Mouse (Mus musculus) kidney, embryonic 15.5 days (tissue): ENCODE data around the gene Dcaf8. TPM values are rescaled to one million over a fixed set of nuclear protein-coding genes. Genes with fewer than 3 reads are reported as not detected.

Experiments
- ATAC-seq: fragments of 200-750 bp; cut with Nextera tagmentation; replicated peaks from 2 replicates; pipeline ENCODE4 v1.8.0; 2017; ENCODE audit warnings: moderate TSS enrichment; ENCODE audit not compliant: low FRiP score
- H3K27ac ChIP-seq: fragments of 300-500 bp; sonication (generic); 2 replicates; pipeline ENCODE4 v1.5.1; 2015; ENCODE audit warnings: mild to moderate bottlenecking, inconsistent platforms
- H3K27me3 ChIP-seq: fragments of 300-500 bp; sonication (generic); 2 replicates; pipeline ENCODE4 v1.6.1; 2015; ENCODE audit warnings: inconsistent platforms
- H3K36me3 ChIP-seq: fragments of 300-500 bp; sonication (generic); 2 replicates; pipeline ENCODE4 v1.6.1; 2015; ENCODE audit warnings: inconsistent platforms
- H3K4me1 ChIP-seq: fragments of 300-500 bp; sonication (generic); 2 replicates; pipeline ENCODE4 v1.6.1; 2015; ENCODE audit warnings: inconsistent platforms
- H3K4me2 ChIP-seq: fragments of 300-500 bp; sonication (generic); 2 replicates; pipeline ENCODE4 v1.6.1; 2015; ENCODE audit warnings: moderate library complexity, mild to moderate bottlenecking, inconsistent platforms
- H3K4me3 ChIP-seq: fragments of 300-500 bp; sonication (generic); replicated peaks from 2 replicates; pipeline ENCODE4 v1.5.1; 2015; ENCODE audit warnings: mild to moderate bottlenecking, inconsistent platforms
- H3K9ac ChIP-seq: fragments of 300-500 bp; sonication (generic); 2 replicates; pipeline ENCODE4 v1.6.1; 2015; ENCODE audit warnings: mild to moderate bottlenecking, inconsistent platforms
- H3K9me3 ChIP-seq: fragments of 300-500 bp; sonication (generic); replicated peaks from 2 replicates; pipeline ENCODE4 v1.6.1; 2016; ENCODE audit warnings: inconsistent platforms
- WGBS: fragments of 180-500 bp; shearing (Covaris S2); methylation state at CpG from one replicate; pipeline ENCODE4 v1.1.7; 2015; ENCODE audit warnings: mixed read lengths; 5-methylcytosine and 5-hydroxymethylcytosine counted together
- polyA plus RNA-seq: library from polyadenylated mRNA; unstranded; fragments of >200 nt; fragmentation: Nextera tagmentation; extraction: Ambion mirVana; gene quantifications from 2 replicates; pipeline ENCODE4 v1.2.1, GENCODE M21; 2015

The Dcaf8 gene
- polyA plus RNA-seq, 1 experiment from 2014 or later, result 132 TPM

GRCm38 (mm10) chr1:172179102-172179501 is 31.2 kb downstream of the Dcaf8 start:
- 0 out of 2 replicates have a peak, but pooled peaks cover 4% of the 10 kb centered on the region for H3K4me1 ChIP-seq
- H3K4me3 ChIP-seq, result no peak overlapping the region
- no peak overlapping the region for H3K9ac ChIP-seq
- H3K27ac ChIP-seq, result no peak overlapping the region
- ATAC-seq, result no peak
- H3K4me2 ChIP-seq, result no peak overlapping the region
- no peaks in the 10 kb centered on the region for H3K9me3 ChIP-seq
- WGBS, result 50% methylated on average over 7 of the region's 7 CpGs
- H3K36me3 ChIP-seq, result peaks cover 83% of the 10 kb centered on the region
- no peaks in the 10 kb centered on the region for H3K27me3 ChIP-seq

- Histone ChIP-seq H3K27me3 (no peaks in the 10 kb centered on the region), H3K27ac (0 out of 2 replicates have a peak overlapping the region, but pooled peaks have one; percentile 5)
- 36% methylated on average over 4 of the region's 4 CpGs for WGBS
Observed at GRCm38 (mm10) chr1:172180881-172181280, 33.0 kb downstream of the Dcaf8 start.

GRCm38 (mm10) chr1:172181777-172182176 is 33.9 kb downstream of the Dcaf8 start:
- H3K4me1 ChIP-seq, result 0 out of 2 replicates have a peak, but pooled peaks cover 4% of the 10 kb centered on the region
- H3K4me3 ChIP-seq, result no peak overlapping the region
- no peak overlapping the region for H3K9ac ChIP-seq
- no peak for ATAC-seq
- H3K36me3 ChIP-seq, result peaks cover 84% of the 10 kb centered on the region
- no peak overlapping the region for H3K27ac ChIP-seq
- no peak overlapping the region for H3K4me2 ChIP-seq
- 91% methylated on average over 3 of the region's 3 CpGs for WGBS
- no peaks in the 10 kb centered on the region for H3K9me3 ChIP-seq
- no peaks in the 10 kb centered on the region for H3K27me3 ChIP-seq

More at GRCm38 (mm10) chr1:172180881-172181280, 33.0 kb downstream of the Dcaf8 start:
- Histone ChIP-seq H3K36me3 (peaks cover 82% of the 10 kb centered on the region), H3K9ac (no peak overlapping the region), H3K4me3 (no peak overlapping the region), H3K9me3 (no peaks in the 10 kb centered on the region), H3K4me2 (no peak overlapping the region), H3K4me1 (0 out of 2 replicates have a peak, but pooled peaks cover 4% of the 10 kb centered on the region)
- ATAC-seq, result no peak

DNA sequence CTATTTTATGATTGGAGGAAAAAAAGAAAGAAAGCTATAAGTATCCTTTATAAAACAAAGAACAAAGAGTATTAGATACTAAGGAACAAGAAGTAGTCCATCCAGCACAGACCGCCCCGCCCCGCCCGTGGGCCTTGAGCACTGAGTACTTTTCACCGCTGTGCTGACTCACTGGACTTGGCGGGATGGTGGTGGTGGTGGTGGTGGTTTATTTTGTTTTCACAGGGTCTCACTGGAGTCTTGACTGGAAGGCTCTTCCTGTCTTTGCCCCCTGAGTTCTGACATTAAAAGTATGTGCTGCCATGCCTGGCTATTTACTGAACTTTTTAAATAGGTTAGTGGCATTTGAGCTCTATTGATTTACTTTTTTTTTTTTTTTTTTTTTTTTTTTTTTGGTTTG is 35.2 kb downstream of the Dcaf8 start:
- WGBS, result 99% methylated on average over 6 of the region's 6 CpGs
- no peak for ATAC-seq

DNA sequence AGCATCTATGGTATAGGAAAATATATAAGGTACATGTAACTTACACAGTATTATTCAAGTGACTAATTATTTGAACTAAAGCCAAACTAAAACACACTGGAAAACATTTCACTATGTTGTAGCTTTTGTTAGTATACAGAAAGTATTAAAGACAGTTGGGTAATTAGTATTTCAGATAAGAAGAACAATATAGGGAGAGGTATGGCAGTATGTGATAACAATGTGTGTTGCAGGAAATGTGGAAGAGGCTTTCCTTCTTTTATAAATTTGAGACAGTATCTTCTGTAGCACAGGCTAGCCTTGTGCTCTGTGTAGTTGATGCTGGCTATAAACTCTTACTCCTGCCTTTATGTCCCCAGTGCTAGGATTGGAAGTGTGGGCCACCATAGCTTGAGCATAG is 36.0 kb downstream of the Dcaf8 start:
- no peak for ATAC-seq
- no peaks in the 10 kb centered on the region for H3K27me3 ChIP-seq
- H3K4me3 ChIP-seq, result no peak overlapping the region
- no peaks in the 10 kb centered on the region for H3K9me3 ChIP-seq
- H3K4me2 ChIP-seq, result no peak overlapping the region
- H3K36me3 ChIP-seq, result peaks cover 86% of the 10 kb centered on the region
- 0 out of 2 replicates have a peak, but pooled peaks cover 4% of the 10 kb centered on the region for H3K4me1 ChIP-seq
- H3K9ac ChIP-seq, result no peak overlapping the region
- no peak overlapping the region for H3K27ac ChIP-seq

More for the DNA sequence above, 35.2 kb downstream of the Dcaf8 start:
- H3K27ac ChIP-seq, result no peak overlapping the region
- no peak overlapping the region for H3K4me2 ChIP-seq
- H3K36me3 ChIP-seq, result peaks cover 86% of the 10 kb centered on the region
- no peaks in the 10 kb centered on the region for H3K9me3 ChIP-seq
- H3K9ac ChIP-seq, result no peak overlapping the region
- no peak overlapping the region for H3K4me3 ChIP-seq
- H3K4me1 ChIP-seq, result 0 out of 2 replicates have a peak, but pooled peaks cover 4% of the 10 kb centered on the region
- H3K27me3 ChIP-seq, result no peaks in the 10 kb centered on the region

DNA sequence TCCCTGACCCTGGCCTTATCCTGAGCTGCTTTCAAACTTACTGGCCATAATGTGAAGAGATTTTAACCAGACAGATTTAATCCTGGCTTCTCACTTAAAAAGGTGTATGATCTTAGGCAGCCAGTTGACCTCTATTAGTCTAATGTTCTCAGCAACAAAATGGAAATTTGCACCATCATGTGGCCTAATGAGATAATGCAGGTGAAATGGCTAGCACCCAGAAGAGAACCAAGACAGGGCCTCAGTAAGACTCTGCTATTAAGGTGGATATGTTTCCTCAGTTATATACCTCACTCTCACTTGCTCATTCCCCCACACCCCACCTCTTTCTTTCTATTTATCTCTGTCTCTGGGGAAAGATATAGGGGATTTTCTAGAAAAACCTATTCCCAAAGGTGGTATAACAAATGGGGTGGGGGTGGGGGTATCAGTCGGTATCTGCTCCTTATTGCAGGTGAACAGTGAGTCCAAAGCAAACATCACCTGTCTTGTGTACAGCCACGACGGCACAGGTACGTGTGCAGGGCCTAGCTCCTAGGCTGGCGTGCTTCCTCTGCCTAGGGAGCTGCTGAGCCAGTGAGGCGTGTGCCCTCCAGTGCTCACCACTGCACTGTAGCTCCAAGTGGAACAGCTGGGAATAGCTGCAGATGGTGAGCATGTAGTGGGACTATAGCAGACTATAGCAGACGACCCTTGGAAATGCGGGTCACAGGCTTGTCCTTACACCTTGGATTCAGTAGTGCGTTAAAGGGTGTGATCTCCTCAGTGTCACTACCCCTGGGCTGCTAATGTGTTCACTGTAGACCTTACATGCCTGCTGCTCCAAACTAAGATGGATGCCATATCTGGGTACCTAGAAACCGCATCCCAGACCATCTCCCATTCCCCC is 38.8 kb downstream of the Dcaf8 start:
- H3K9ac ChIP-seq, result no peak overlapping the region
- ATAC-seq, result no peak
- H3K27me3 ChIP-seq, result no peaks in the 10 kb centered on the region
- no peaks in the 10 kb centered on the region for H3K4me1 ChIP-seq
- no peak overlapping the region for H3K4me2 ChIP-seq
- H3K27ac ChIP-seq, result no peak overlapping the region
- peaks cover 87% of the 10 kb centered on the region for H3K36me3 ChIP-seq
- WGBS, result 96% methylated on average over 10 of the region's 10 CpGs
- no peaks in the 10 kb centered on the region for H3K9me3 ChIP-seq
- no peak overlapping the region for H3K4me3 ChIP-seq

DNA sequence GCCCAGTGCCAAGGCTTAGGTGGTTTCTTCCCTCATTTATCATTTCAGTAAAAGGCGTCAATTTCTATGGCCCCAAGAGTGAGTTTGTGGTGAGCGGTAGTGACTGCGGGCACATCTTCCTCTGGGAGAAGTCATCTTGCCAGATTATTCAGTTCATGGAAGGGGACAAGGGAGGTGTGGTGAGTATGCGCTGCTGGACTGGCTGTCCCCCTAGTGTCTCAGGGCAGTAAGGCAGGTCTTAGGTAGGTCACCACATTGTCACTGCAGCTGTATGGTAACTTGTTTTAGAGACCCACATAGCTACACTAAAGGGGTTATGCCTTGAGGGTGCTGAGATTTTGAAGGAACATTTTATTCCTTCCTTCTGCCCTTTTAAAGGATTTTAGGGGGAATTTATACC is 41.0 kb downstream of the Dcaf8 start:
- H3K4me2 ChIP-seq, result no peak overlapping the region
- no peak overlapping the region for H3K9ac ChIP-seq
- no peaks in the 10 kb centered on the region for H3K4me1 ChIP-seq
- no peaks in the 10 kb centered on the region for H3K9me3 ChIP-seq
- peaks cover 90% of the 10 kb centered on the region for H3K36me3 ChIP-seq
- no peaks in the 10 kb centered on the region for H3K27me3 ChIP-seq
- no peak overlapping the region for H3K27ac ChIP-seq
- WGBS, result 72% methylated on average over 4 of the region's 4 CpGs
- ATAC-seq, result no peak; the same call in 1 of the 2 replicates
- no peak overlapping the region for H3K4me3 ChIP-seq

DNA sequence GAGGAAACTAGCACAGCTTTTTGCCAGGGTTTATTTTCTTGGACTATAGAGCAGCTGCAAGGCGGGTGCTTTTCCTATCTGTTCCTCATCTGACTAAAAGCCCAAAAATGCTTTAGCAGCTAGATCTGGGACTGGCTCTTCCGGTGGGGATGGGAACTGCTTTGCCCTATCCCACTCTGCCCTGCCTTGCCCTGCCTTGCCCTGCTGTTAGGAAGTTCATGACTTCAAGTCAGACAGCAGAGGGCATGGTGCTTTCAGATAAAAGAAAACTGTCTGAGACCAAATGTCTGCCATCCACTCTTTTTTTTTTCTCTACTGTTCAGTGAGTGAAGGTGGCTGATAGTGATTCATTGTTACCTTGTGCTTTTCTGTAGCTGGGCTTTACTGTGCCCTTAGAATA is 43.7 kb downstream of the Dcaf8 start:
- WGBS, result 86% methylated on average over 2 of the region's 2 CpGs
- no peak for ATAC-seq
- H3K4me1 ChIP-seq, result no peaks in the 10 kb centered on the region
- no peak overlapping the region for H3K27ac ChIP-seq
- H3K36me3 ChIP-seq, result peaks cover 92% of the 10 kb centered on the region
- H3K27me3 ChIP-seq, result no peaks in the 10 kb centered on the region
- no peak overlapping the region for H3K4me3 ChIP-seq
- H3K4me2 ChIP-seq, result no peak overlapping the region
- no peaks in the 10 kb centered on the region for H3K9me3 ChIP-seq
- H3K9ac ChIP-seq, result no peak overlapping the region

DNA sequence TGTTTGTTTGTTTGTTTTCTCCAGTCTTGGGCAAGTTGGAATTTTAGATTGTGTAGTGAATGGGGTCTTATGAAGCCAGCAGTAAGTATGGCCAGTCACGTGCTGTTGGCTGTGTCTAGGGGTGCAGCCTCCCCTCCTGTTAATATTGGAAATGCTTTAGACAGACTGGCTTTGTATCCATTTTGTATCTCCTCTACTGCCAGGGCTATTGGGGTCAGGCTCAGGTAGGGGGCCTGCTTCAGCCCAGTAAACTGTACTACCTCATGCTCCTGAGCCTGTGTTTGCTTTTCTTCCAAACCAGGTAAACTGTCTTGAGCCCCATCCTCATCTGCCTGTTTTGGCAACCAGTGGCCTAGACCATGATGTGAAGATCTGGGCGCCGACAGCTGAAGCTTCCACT is 44.3 kb downstream of the Dcaf8 start:
- no peak overlapping the region for H3K4me2 ChIP-seq
- ATAC-seq, result no peak
- no peak overlapping the region for H3K4me3 ChIP-seq
- no peaks in the 10 kb centered on the region for H3K4me1 ChIP-seq
- H3K36me3 ChIP-seq, result peaks cover 92% of the 10 kb centered on the region
- 91% methylated on average over 3 of the region's 3 CpGs for WGBS
- H3K9me3 ChIP-seq, result no peaks in the 10 kb centered on the region
- H3K27me3 ChIP-seq, result no peaks in the 10 kb centered on the region
- no peak overlapping the region for H3K27ac ChIP-seq
- H3K9ac ChIP-seq, result no peak overlapping the region

- Histone ChIP-seq H3K4me1 (no peaks in the 10 kb centered on the region), H3K27ac (no peak overlapping the region), H3K4me2 (no peak overlapping the region), H3K4me3 (no peak overlapping the region), H3K9me3 (no peaks in the 10 kb centered on the region), H3K27me3 (no peaks in the 10 kb centered on the region), H3K36me3 (peaks cover 93% of the 10 kb centered on the region), H3K9ac (no peak overlapping the region)
- 79% methylated on average over 8 of the region's 8 CpGs for WGBS
- peak; percentile 49; the same call in 1 of the 2 replicates for ATAC-seq
Observed at GRCm38 (mm10) chr1:172194435-172194834, 46.6 kb downstream of the Dcaf8 start.

GRCm38 (mm10) chr1:172197146-172197545 is 49.3 kb downstream of the Dcaf8 start:
- Histone ChIP-seq H3K4me2 (no peak overlapping the region), H3K27me3 (no peaks in the 10 kb centered on the region), H3K27ac (no peak overlapping the region), H3K9ac (no peak overlapping the region), H3K4me1 (peaks cover 23% of the 10 kb centered on the region), H3K36me3 (peaks cover 90% of the 10 kb centered on the region), H3K4me3 (no peak overlapping the region), H3K9me3 (no peaks in the 10 kb centered on the region)
- ATAC-seq, result no peak
- 90% methylated on average over 3 of the region's 3 CpGs for WGBS

GRCm38 (mm10) chr1:172197851-172198250 is 50.0 kb downstream of the Dcaf8 start:
- 84% methylated on average over 5 of the region's 5 CpGs for WGBS

More at GRCm38 (mm10) chr1:172197851-172198250, 50.0 kb downstream of the Dcaf8 start:
- Histone ChIP-seq H3K36me3 (peaks cover 84% of the 10 kb centered on the region), H3K27me3 (no peaks in the 10 kb centered on the region), H3K4me3 (no peak overlapping the region), H3K4me2 (no peak overlapping the region), H3K27ac (no peak overlapping the region), H3K4me1 (peaks cover 30% of the 10 kb centered on the region), H3K9me3 (no peaks in the 10 kb centered on the region), H3K9ac (no peak overlapping the region)
- no peak for ATAC-seq
